Mouse (Mus musculus) retina, embryonic 14.5 days (tissue): Measurements from ENCODE around the gene Acadsb.

Experiments
- DNase-seq: peaks from one replicate; pipeline ENCODE4 v3.0.0-alpha.2; 2015; ENCODE audit warnings: low spot score

Gene Acadsb

GRCm38 (mm10) chr7:131465117-131465601, 54.8 kb downstream of the Acadsb start:
- DNase-seq = peak; percentile 73

- DNase-seq = peak; percentile 13
Observed at GRCm38 (mm10) chr7:131465735-131466134, 55.3 kb downstream of the Acadsb start.

GRCm38 (mm10) chr7:131467312-131467711, 56.9 kb downstream of the Acadsb start:
- no peak for DNase-seq

- peak; percentile 15 for DNase-seq
Observed at GRCm38 (mm10) chr7:131469506-131469905, 59.1 kb downstream of the Acadsb start.

GRCm38 (mm10) chr7:131471551-131471950, 61.1 kb downstream of the Acadsb start:
- DNase-seq = no peak

GRCm38 (mm10) chr7:131477140-131477539, 66.7 kb downstream of the Acadsb start:
- peak; percentile 47 for DNase-seq

GRCm38 (mm10) chr7:131478403-131478802, 68.0 kb downstream of the Acadsb start:
- DNase-seq = no peak
